Comparison of ENCODE assay signal across 16 mouse cellular contexts in the genomic region with DNA sequence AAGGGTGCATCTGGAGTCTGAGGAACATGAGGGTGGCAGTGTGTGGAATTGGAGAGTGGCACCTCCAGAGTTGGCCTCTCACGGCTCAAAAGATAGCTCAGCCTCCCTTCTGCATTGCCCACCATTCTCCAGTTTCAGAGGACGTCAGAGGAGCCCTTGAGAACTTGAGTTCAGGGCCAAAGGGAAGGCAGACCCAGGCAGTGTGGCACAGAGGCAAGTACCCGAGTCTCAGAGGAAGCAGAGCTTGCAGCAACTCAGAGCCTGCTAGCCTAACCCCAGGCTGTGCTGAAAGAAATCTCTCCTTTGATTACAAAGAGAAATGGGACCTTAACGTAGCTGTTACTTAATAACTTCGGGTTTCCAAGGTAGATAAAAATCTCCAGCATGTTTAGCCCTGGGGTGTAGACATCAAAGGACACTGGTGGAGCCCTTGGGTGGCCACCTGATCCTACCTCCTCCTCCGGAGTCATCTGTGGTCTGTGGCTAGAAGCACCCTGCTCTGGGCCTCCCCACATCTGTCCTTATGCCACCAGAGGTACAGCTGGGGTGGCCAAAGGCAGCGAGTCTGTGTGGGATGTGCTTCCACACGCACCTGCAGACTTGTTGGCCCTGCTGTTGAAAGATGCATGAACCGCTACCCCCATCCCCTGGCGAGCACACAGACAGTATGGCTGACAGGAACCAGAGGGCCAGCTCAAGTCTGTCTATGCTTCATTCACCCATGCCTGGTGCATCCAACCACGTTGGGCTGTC.
A peak's percentile ranks its signal among the peaks of the same experiment; 100 is the strongest.
DNase-seq lines count a peak whose midpoint lies in the region; ATAC-seq and TF ChIP-seq lines count a peak whose summit lies in the region.
"Had no signal": no experiment of that assay in that cellular context is flagged by ENCODE, and none has a peak within 500 bp of the region (broad histone marks: within the 10 kb centered on the region; RNA-seq: fewer than 3 reads in every experiment).

No protein-coding gene starts in this region.

- TF ChIP-seq CTCF in gastrocnemius, adult 2 months (IDR thresholded peaks at IDR 0.05) = no peak

- no peak overlapping the region for H3K9ac ChIP-seq in limb, embryonic 12.5 days (replicated peaks)
- no peak overlapping the region for H3K9ac ChIP-seq in midbrain, embryonic 13.5 days (replicated peaks)

- no peak overlapping the region for H3K4me3 ChIP-seq in gastrocnemius, adult 2 months
- no peak overlapping the region for H3K4me3 ChIP-seq in embryonic facial prominence, embryonic 10.5 days
- H3K4me3 ChIP-seq in limb, embryonic 12.5 days (replicated peaks) = no peak overlapping the region
- H3K4me3 ChIP-seq in midbrain, embryonic 13.5 days (replicated peaks) = no peak overlapping the region
- H3K4me3 ChIP-seq: heart, adult 2 months; hindbrain, embryonic 10.5 days; midbrain, embryonic 10.5 days had no signal

- H3K27ac ChIP-seq in gastrocnemius, adult 2 months = peak overlapping the region; percentile 2; the same call in 1 of the 2 replicates
- H3K27ac ChIP-seq in embryonic facial prominence, embryonic 10.5 days (replicated peaks) = 0 out of 2 replicates have a peak overlapping the region, but pooled peaks have one; percentile 7
- H3K27ac ChIP-seq in limb, embryonic 12.5 days = peak overlapping the region; percentile 80
- H3K27ac ChIP-seq in midbrain, embryonic 13.5 days = no peak overlapping the region
- H3K27ac ChIP-seq: heart, adult 2 months; hindbrain, embryonic 10.5 days; midbrain, embryonic 10.5 days had no signal

- no peaks in the 10 kb centered on the region for H3K36me3 ChIP-seq in embryonic facial prominence, embryonic 10.5 days (replicated peaks)
- no peaks in the 10 kb centered on the region for H3K36me3 ChIP-seq in limb, embryonic 12.5 days
- H3K36me3 ChIP-seq in midbrain, embryonic 13.5 days = no peaks in the 10 kb centered on the region
- H3K36me3 ChIP-seq: hindbrain, embryonic 10.5 days; midbrain, embryonic 10.5 days had no signal

- H3K4me1 ChIP-seq in embryonic facial prominence, embryonic 10.5 days = peaks cover 38% of the 10 kb centered on the region
- H3K4me1 ChIP-seq in limb, embryonic 12.5 days (replicated peaks) = peaks cover 38% of the 10 kb centered on the region
- peaks cover 10% of the 10 kb centered on the region for H3K4me1 ChIP-seq in midbrain, embryonic 13.5 days (replicated peaks)

- H3K4me2 ChIP-seq in limb, embryonic 12.5 days = peak overlapping the region; percentile 15; the same call in 1 of the 2 replicates
- no peak overlapping the region for H3K4me2 ChIP-seq in midbrain, embryonic 13.5 days (replicated peaks)

- H3K9me3 ChIP-seq in embryonic facial prominence, embryonic 10.5 days = no peaks in the 10 kb centered on the region
- H3K9me3 ChIP-seq in limb, embryonic 12.5 days = no peaks in the 10 kb centered on the region
- H3K9me3 ChIP-seq in midbrain, embryonic 13.5 days = no peaks in the 10 kb centered on the region
- H3K9me3 ChIP-seq: hindbrain, embryonic 10.5 days; midbrain, embryonic 10.5 days had no signal

- DNase-seq in gastrocnemius, adult 2 months = no peak
- no peak for DNase-seq in gastrocnemius, postnatal 36 days
- no peak for DNase-seq in embryonic facial prominence, embryonic 10.5 days (ENCODE audit: low spot score)
- peak; percentile 75 to 87 for DNase-seq in thymus, postnatal 10 days (ENCODE audit: low spot score in 2 of 2)
- DNase-seq in urinary bladder, postnatal 25 days (ENCODE audit: low spot score) = no peak
- no peak for DNase-seq in lung, postnatal 36 days
- DNase-seq: kidney, postnatal 36 days; layer of hippocampus, postnatal 36 days; liver; right cerebral cortex, postnatal 4 days had no signal

- ATAC-seq in limb, embryonic 12.5 days (ENCODE audit: insufficient number of reproducible peaks, insufficient read depth, low FRiP score, low TSS enrichment, low read depth) = peak; percentile 9; the same call in 1 of the 2 replicates
- no peak for ATAC-seq in midbrain, embryonic 13.5 days
- ATAC-seq: intestine, postnatal 0 days had no signal

- intact Hi-C loops in gastrocnemius, adult 2 months (cut with DNase I) = loop anchor here (5.0 kb wide), 2 partner anchors 128 to 258 kb away; partner anchors contain the start of gene Mef2a
- intact Hi-C loops in gastrocnemius, postnatal 36 days (cut with DNase I) = no loop called here

- no peaks in the 10 kb centered on the region for H3K27me3 ChIP-seq in embryonic facial prominence, embryonic 10.5 days (replicated peaks; ENCODE audit: low read depth, poor library complexity, severe bottlenecking)
- H3K27me3 ChIP-seq in limb, embryonic 12.5 days = no peaks in the 10 kb centered on the region
- H3K27me3 ChIP-seq in midbrain, embryonic 13.5 days = no peaks in the 10 kb centered on the region

- 63% methylated on average over 11 of the region's 11 CpGs for WGBS in embryonic facial prominence, embryonic 10.5 days
- 36% methylated on average over 11 of the region's 11 CpGs for WGBS in limb, embryonic 12.5 days
- 78% methylated on average over 11 of the region's 11 CpGs for WGBS in midbrain, embryonic 13.5 days

Comparison
In these comparisons a context has a peak if more than half of its experiments do, and no peak if none do; other contexts are left out.
1. DNase-seq: peak in thymus, postnatal 10 days (2 of 2); none in gastrocnemius, adult 2 months (single experiment), gastrocnemius, postnatal 36 days (0 of 2), embryonic facial prominence, embryonic 10.5 days (single experiment), urinary bladder, postnatal 25 days (single experiment) and lung, postnatal 36 days (single experiment).